Mouse (Mus musculus) hindbrain, embryonic 13.5 days (tissue): Measurements from ENCODE around the gene Il31. TPM values are rescaled to one million over a fixed set of nuclear protein-coding genes. Genes with fewer than 3 reads are reported as not detected.

Experiments used
- ATAC-seq: fragments of 200-750 bp; cut with Nextera tagmentation; 2 replicates; pipeline ENCODE4 v1.8.0; 2017; ENCODE audit warnings: moderate TSS enrichment; ENCODE audit not compliant: low FRiP score
- H3K27ac ChIP-seq: fragments of 300-500 bp; sonication (generic); 2 replicates; pipeline ENCODE4 v1.5.1; 2015; ENCODE audit warnings: inconsistent platforms, mild to moderate bottlenecking, moderate library complexity
- H3K27me3 ChIP-seq: fragments of 300-500 bp; sonication (generic); 2 replicates; pipeline ENCODE4 v1.6.1; 2015; ENCODE audit warnings: mild to moderate bottlenecking, inconsistent platforms
- H3K36me3 ChIP-seq: fragments of 300-500 bp; sonication (generic); 2 replicates; pipeline ENCODE4 v1.6.1; 2015; ENCODE audit warnings: mild to moderate bottlenecking, inconsistent platforms
- H3K4me1 ChIP-seq: fragments of 300-500 bp; sonication (generic); replicated peaks from 2 replicates; pipeline ENCODE4 v1.6.1; 2015; ENCODE audit warnings: inconsistent platforms
- H3K4me2 ChIP-seq: fragments of 300-500 bp; sonication (generic); 2 replicates; pipeline ENCODE4 v1.6.1; 2015; ENCODE audit warnings: inconsistent platforms, mild to moderate bottlenecking, moderate library complexity
- H3K4me3 ChIP-seq: fragments of 300-500 bp; sonication (generic); 2 replicates; pipeline ENCODE4 v1.5.1; 2015; ENCODE audit warnings: mild to moderate bottlenecking, inconsistent platforms
- H3K9ac ChIP-seq: fragments of 300-500 bp; sonication (generic); 2 replicates; pipeline ENCODE4 v1.6.1; 2015; ENCODE audit warnings: mild to moderate bottlenecking, inconsistent platforms
- H3K9me3 ChIP-seq: fragments of 300-500 bp; sonication (generic); 2 replicates; pipeline ENCODE4 v1.6.1; 2016; ENCODE audit warnings: inconsistent platforms
- WGBS: fragments of 180-500 bp; shearing (Covaris S2); methylation state at CpG from one replicate; pipeline ENCODE4 v1.1.7; 2015; 5-methylcytosine and 5-hydroxymethylcytosine counted together
- polyA plus RNA-seq: library from polyadenylated mRNA; unstranded; fragments of >200 nt; fragmentation: Nextera tagmentation; extraction: Ambion mirVana; gene quantifications from 2 replicates; pipeline ENCODE4 v1.2.1, GENCODE M21; 2015

The Il31 gene
- not detected in 2 replicates for polyA plus RNA-seq

- peak within 1 kb of the TSS; percentile 26 for H3K4me3 ChIP-seq
- peaks cover 13% of the 10 kb centered on the region for H3K27me3 ChIP-seq
- peak within 1 kb of the TSS; percentile 58 for H3K4me2 ChIP-seq
- no peaks in the 10 kb centered on the region for H3K9me3 ChIP-seq
- peak within 1 kb of the TSS; percentile 53; the same call in 1 of the 2 replicates for H3K9ac ChIP-seq
- ATAC-seq, result peak; percentile 83
- WGBS, result 8% methylated on average over 25 of the region's 25 CpGs
- peaks cover 13% of the 10 kb centered on the region for H3K4me1 ChIP-seq
- no peak within 1 kb of the TSS for H3K27ac ChIP-seq
- no peaks in the 10 kb centered on the region for H3K36me3 ChIP-seq
Measured at GRCm38 (mm10) chr5:123489112-123489785, at the start of gene Il31, which contains the start of gene Lrrc43. Gene Il31 (minus strand): TSS chr5:123489489. Gene Lrrc43 (plus strand): TSS chr5:123489305.

GRCm38 (mm10) chr5:123533801-123534200 is 44.5 kb upstream of the Il31 start:
- Histone ChIP-seq H3K9me3 (no peaks in the 10 kb centered on the region), H3K4me3 (no peak overlapping the region), H3K36me3 (peaks cover 85% of the 10 kb centered on the region), H3K27me3 (no peaks in the 10 kb centered on the region), H3K9ac (no peak overlapping the region), H3K4me1 (no peaks in the 10 kb centered on the region), H3K4me2 (no peak overlapping the region), H3K27ac (no peak overlapping the region)
- ATAC-seq, result no peak
- WGBS, result 95% methylated on average over 10 of the region's 10 CpGs

GRCm38 (mm10) chr5:123530056-123530455 is 40.8 kb upstream of the Il31 start:
- ATAC-seq, result no peak
- H3K9ac ChIP-seq, result no peak overlapping the region
- H3K36me3 ChIP-seq, result peaks cover 77% of the 10 kb centered on the region
- 91% methylated on average over 8 of the region's 8 CpGs for WGBS
- no peak overlapping the region for H3K4me2 ChIP-seq
- no peak overlapping the region for H3K4me3 ChIP-seq
- H3K4me1 ChIP-seq, result peaks cover 3% of the 10 kb centered on the region
- no peak overlapping the region for H3K27ac ChIP-seq
- no peaks in the 10 kb centered on the region for H3K27me3 ChIP-seq
- no peaks in the 10 kb centered on the region for H3K9me3 ChIP-seq

GRCm38 (mm10) chr5:123528641-123529040 is 39.4 kb upstream of the Il31 start:
- WGBS, result 83% methylated on average over 7 of the region's 7 CpGs
- no peak for ATAC-seq
- no peak overlapping the region for H3K4me3 ChIP-seq
- peaks cover 10% of the 10 kb centered on the region for H3K4me1 ChIP-seq
- H3K36me3 ChIP-seq, result peaks cover 64% of the 10 kb centered on the region
- no peak overlapping the region for H3K27ac ChIP-seq
- H3K4me2 ChIP-seq, result no peak overlapping the region
- no peaks in the 10 kb centered on the region for H3K27me3 ChIP-seq
- no peaks in the 10 kb centered on the region for H3K9me3 ChIP-seq
- H3K9ac ChIP-seq, result no peak overlapping the region

GRCm38 (mm10) chr5:123525916-123526495 is 36.7 kb upstream of the Il31 start:
- 89% methylated on average over 9 of the region's 9 CpGs for WGBS
- ATAC-seq, result no peak
- H3K27me3 ChIP-seq, result no peaks in the 10 kb centered on the region

GRCm38 (mm10) chr5:123525281-123525680 is 36.0 kb upstream of the Il31 start, which contains the start of gene Gm49027:
Gene Gm49027 (minus strand): TSS chr5:123525488.
- Histone ChIP-seq H3K4me3 (peak within 1 kb of the TSS; percentile 90), H3K9ac (peak within 1 kb of the TSS; percentile 73), H3K27me3 (no peaks in the 10 kb centered on the region), H3K4me2 (peak within 1 kb of the TSS; percentile 95), H3K27ac (peak within 1 kb of the TSS; percentile 81), H3K36me3 (peaks cover 31% of the 10 kb centered on the region), H3K9me3 (no peaks in the 10 kb centered on the region), H3K4me1 (peaks cover 30% of the 10 kb centered on the region)
- no peak for ATAC-seq
- WGBS, result 87% methylated on average over 7 of the region's 7 CpGs

More at GRCm38 (mm10) chr5:123525916-123526495, 36.7 kb upstream of the Il31 start:
- peaks cover 30% of the 10 kb centered on the region for H3K4me1 ChIP-seq
- no peak overlapping the region for H3K9ac ChIP-seq
- no peak overlapping the region for H3K4me2 ChIP-seq
- H3K9me3 ChIP-seq, result no peaks in the 10 kb centered on the region
- no peak overlapping the region for H3K27ac ChIP-seq
- H3K4me3 ChIP-seq, result no peak overlapping the region
- H3K36me3 ChIP-seq, result peaks cover 38% of the 10 kb centered on the region

- H3K27ac ChIP-seq, result peak overlapping the region; percentile 81
- ATAC-seq, result peak; percentile 94
- H3K4me2 ChIP-seq, result peak overlapping the region; percentile 95
- H3K9me3 ChIP-seq, result no peaks in the 10 kb centered on the region
- H3K4me1 ChIP-seq, result peaks cover 30% of the 10 kb centered on the region
- WGBS, result under 1% methylated on average over 27 of the region's 27 CpGs
- H3K9ac ChIP-seq, result peak overlapping the region; percentile 73
- no peaks in the 10 kb centered on the region for H3K27me3 ChIP-seq
- peaks cover 28% of the 10 kb centered on the region for H3K36me3 ChIP-seq
- H3K4me3 ChIP-seq, result peak overlapping the region; percentile 90
Measured at GRCm38 (mm10) chr5:123524393-123524750, 35.1 kb upstream of the Il31 start.

- H3K27me3 ChIP-seq, result no peaks in the 10 kb centered on the region
- H3K27ac ChIP-seq, result peak within 1 kb of the TSS; percentile 81
- peak within 1 kb of the TSS; percentile 87 for H3K9ac ChIP-seq
- no peaks in the 10 kb centered on the region for H3K9me3 ChIP-seq
- H3K4me1 ChIP-seq, result peaks cover 30% of the 10 kb centered on the region
- peak; percentile 98 for ATAC-seq
- H3K4me3 ChIP-seq, result peak within 1 kb of the TSS; percentile 90
- peak within 1 kb of the TSS; percentile 95 for H3K4me2 ChIP-seq
- WGBS, result under 1% methylated on average over 81 of the region's 82 CpGs
- peaks cover 27% of the 10 kb centered on the region for H3K36me3 ChIP-seq
Measured at GRCm38 (mm10) chr5:123523692-123524392, 34.6 kb upstream of the Il31 start, which contains the start of gene Diablo. Gene Diablo (minus strand): TSS chr5:123524176.

GRCm38 (mm10) chr5:123522166-123522565 is 32.9 kb upstream of the Il31 start:
- Histone ChIP-seq H3K4me2 (no peak overlapping the region; the same call in 1 of the 2 replicates), H3K9me3 (no peaks in the 10 kb centered on the region), H3K9ac (0 out of 2 replicates have a peak overlapping the region, but pooled peaks have one; percentile 87), H3K4me3 (no peak overlapping the region), H3K4me1 (peaks cover 30% of the 10 kb centered on the region), H3K27ac (no peak overlapping the region), H3K36me3 (peaks cover 27% of the 10 kb centered on the region), H3K27me3 (no peaks in the 10 kb centered on the region)
- WGBS, result 95% methylated on average over 1 of the region's 1 CpGs
- ATAC-seq, result no peak

- H3K9ac ChIP-seq, result 0 out of 2 replicates have a peak overlapping the region, but pooled peaks have one; percentile 35
Measured at GRCm38 (mm10) chr5:123521621-123522020, 32.3 kb upstream of the Il31 start.

GRCm38 (mm10) chr5:123520666-123521065 is 31.4 kb upstream of the Il31 start:
- Histone ChIP-seq H3K9me3 (no peaks in the 10 kb centered on the region), H3K4me1 (peaks cover 30% of the 10 kb centered on the region), H3K27ac (no peak overlapping the region), H3K9ac (no peak overlapping the region), H3K4me2 (no peak overlapping the region), H3K4me3 (no peak overlapping the region), H3K27me3 (no peaks in the 10 kb centered on the region), H3K36me3 (peaks cover 42% of the 10 kb centered on the region)
- no peak for ATAC-seq
- 89% methylated on average over 9 of the region's 9 CpGs for WGBS

More at GRCm38 (mm10) chr5:123521621-123522020, 32.3 kb upstream of the Il31 start:
- H3K27me3 ChIP-seq, result no peaks in the 10 kb centered on the region
- no peak overlapping the region for H3K27ac ChIP-seq
- ATAC-seq, result no peak
- H3K36me3 ChIP-seq, result peaks cover 33% of the 10 kb centered on the region
- H3K9me3 ChIP-seq, result no peaks in the 10 kb centered on the region
- H3K4me1 ChIP-seq, result peaks cover 30% of the 10 kb centered on the region
- WGBS, result 85% methylated on average over 1 of the region's 1 CpGs
- H3K4me3 ChIP-seq, result no peak overlapping the region
- no peak overlapping the region; the same call in 1 of the 2 replicates for H3K4me2 ChIP-seq

GRCm38 (mm10) chr5:123514871-123515270 is 25.6 kb upstream of the Il31 start:
- Histone ChIP-seq H3K4me2 (no peak overlapping the region), H3K9me3 (no peaks in the 10 kb centered on the region), H3K36me3 (peaks cover 87% of the 10 kb centered on the region), H3K9ac (no peak overlapping the region), H3K27me3 (no peaks in the 10 kb centered on the region), H3K4me1 (peaks cover under 1% of the 10 kb centered on the region; the same call in 1 of the 2 replicates), H3K27ac (no peak overlapping the region), H3K4me3 (no peak overlapping the region)
- WGBS, result 88% methylated on average over 5 of the region's 5 CpGs
- ATAC-seq, result no peak
